Mouse (Mus musculus) layer of hippocampus, adult 18-20 months (tissue): ENCODE measurements around the gene Gm12169. TPM values are rescaled to one million over a fixed set of nuclear protein-coding genes. Genes with fewer than 3 reads are reported as not detected.
"Not testable (repeated sequence)": the region's sequence is repeated elsewhere in the genome, so short reads cannot be mapped to it uniquely, and the experiment has no call there.

Experiments
- DNase-seq, 2 experiments: peaks; one replicate each; pipeline ENCODE4 v3.0.0; 2022; ENCODE audit warnings: low spot score in 2 of 2
- long read RNA-seq: library from polyadenylated mRNA; stranded (forward); transcript quantifications from one replicate; pipeline ENCODE4 v2.0.0, GENCODE M21; 2021
- total RNA-seq, 2 experiments: library from RNA; stranded (reverse); gene quantifications; 2 replicates each; pipeline ENCODE4 v1.2.3; 2021

Gene Gm12169
- total RNA-seq: not detected
- long read RNA-seq: 0 reads

GRCm38 (mm10) chr11:46523912-46524311, at the start of gene Gm12169:
Gene Gm12169 (plus strand): TSS chr11:46524212.
- DNase-seq: no peak

- DNase-seq: no peak
Observed at GRCm38 (mm10) chr11:46474220-46474619, 49.8 kb upstream of the Gm12169 start.

GRCm38 (mm10) chr11:46479311-46479710, 44.7 kb upstream of the Gm12169 start:
- no peak for DNase-seq

- DNase-seq: peak in 1 of 2 experiments; percentile 9
Observed at GRCm38 (mm10) chr11:46480517-46480916, 43.5 kb upstream of the Gm12169 start.

- DNase-seq: no peak
Observed at GRCm38 (mm10) chr11:46488231-46488630, 35.8 kb upstream of the Gm12169 start.

GRCm38 (mm10) chr11:46488650-46489049, 35.4 kb upstream of the Gm12169 start:
- DNase-seq: peak in 1 of 2 experiments; percentile 39

- no peak for DNase-seq
Observed at GRCm38 (mm10) chr11:46507146-46507545, 16.9 kb upstream of the Gm12169 start.

- no peak for DNase-seq
Observed at GRCm38 (mm10) chr11:46509900-46510299, 14.1 kb upstream of the Gm12169 start.

- DNase-seq: not testable (repeated sequence)
Observed at GRCm38 (mm10) chr11:46521341-46521740, 2.7 kb upstream of the Gm12169 start.

GRCm38 (mm10) chr11:46522719-46523118, 1.3 kb upstream of the Gm12169 start:
- DNase-seq: no peak

GRCm38 (mm10) chr11:46530149-46530548, 6.1 kb downstream of the Gm12169 start:
- no peak for DNase-seq

GRCm38 (mm10) chr11:46536978-46537377, 13.0 kb downstream of the Gm12169 start:
- DNase-seq: no peak

GRCm38 (mm10) chr11:46543530-46543929, 19.5 kb downstream of the Gm12169 start:
- no peak for DNase-seq

- no peak for DNase-seq
Observed at GRCm38 (mm10) chr11:46549721-46550120, 25.7 kb downstream of the Gm12169 start.

- DNase-seq: peak in 1 of 2 experiments; percentile 5
Observed at GRCm38 (mm10) chr11:46552741-46553140, 28.7 kb downstream of the Gm12169 start.

GRCm38 (mm10) chr11:46561096-46561495, 37.1 kb downstream of the Gm12169 start:
- DNase-seq: no peak

- no peak for DNase-seq
Observed at GRCm38 (mm10) chr11:46564671-46565070, 40.7 kb downstream of the Gm12169 start.

GRCm38 (mm10) chr11:46565967-46566366, 42.0 kb downstream of the Gm12169 start:
- no peak for DNase-seq

- no peak for DNase-seq
Observed at GRCm38 (mm10) chr11:46569107-46569506, 45.1 kb downstream of the Gm12169 start.

GRCm38 (mm10) chr11:46571327-46571726, 47.3 kb downstream of the Gm12169 start, which contains the start of gene BC053393:
Gene BC053393 (plus strand): TSS chr11:46571536.
- no peak for DNase-seq

GRCm38 (mm10) chr11:46578771-46579281, 54.8 kb downstream of the Gm12169 start:
- no peak for DNase-seq

- DNase-seq: no peak
Observed at GRCm38 (mm10) chr11:46580428-46580827, 56.4 kb downstream of the Gm12169 start.

GRCm38 (mm10) chr11:46582741-46583140, 58.7 kb downstream of the Gm12169 start:
- DNase-seq: no peak
